Mouse (Mus musculus): ENCODE data around the gene Arl8b. TPM values are rescaled to one million over a fixed set of nuclear protein-coding genes. Genes with fewer than 3 reads are reported as not detected.

The Arl8b gene
- polyA plus RNA-seq, 2 experiments, result 10.5 to 35.5 TPM

- H3K9ac ChIP-seq (replicated peaks), result no peak overlapping the region
- DNase-seq (ENCODE audit: low read depth in 3 of 3, low spot score in 3 of 3) (no peak), ATAC-seq (ENCODE audit: insufficient read depth) (no peak)
- TF ChIP-seq CTCF (IDR thresholded peaks at IDR 0.05; ENCODE audit: low read depth) (no peak), EP300 (IDR thresholded peaks at IDR 0.05; ENCODE audit: low read depth) (no peak)
- no peaks in the 10 kb centered on the region for H3K27me3 ChIP-seq (ENCODE audit: control insufficient read depth, insufficient read depth, low read length)
- peaks cover 8% of the 10 kb centered on the region for H3K36me3 ChIP-seq (replicated peaks; ENCODE audit: control insufficient read depth, insufficient read depth, low read depth)
- no peaks in the 10 kb centered on the region for H3K9me3 ChIP-seq (ENCODE audit: control insufficient read depth, low read length)
- no peak overlapping the region for H3K4me2 ChIP-seq (ENCODE audit: low read depth)
- H3K27ac ChIP-seq, result no peak overlapping the region
- H3K4me1 ChIP-seq (replicated peaks; ENCODE audit: control insufficient read depth in 2 of 2, insufficient read depth in 2 of 2, low read length in 1 of 2), result peaks cover 0 to 4% of the 10 kb centered on the region in 2 experiments; a peak in 1 of 4 replicates
- 78% methylated on average over 8 of the region's 8 CpGs for WGBS (ENCODE audit: insufficient replicate concordance)
- H3K4me3 ChIP-seq (ENCODE audit: insufficient read depth in 1 of 2, low read depth in 2 of 2, low read length in 2 of 2), result no peak overlapping the region
Observed at GRCm38 (mm10) chr6:108840861-108841640, 58.2 kb downstream of the Arl8b start.

- ATAC-seq (ENCODE audit: insufficient read depth) (no peak), DNase-seq (ENCODE audit: low read depth in 3 of 3, low spot score in 3 of 3) (no peak)
- Histone ChIP-seq H3K36me3 (replicated peaks; ENCODE audit: control insufficient read depth, insufficient read depth, low read depth) (peaks cover 8% of the 10 kb centered on the region), H3K27ac (no peak overlapping the region), H3K4me1 (replicated peaks; ENCODE audit: control insufficient read depth in 2 of 2, insufficient read depth in 2 of 2, low read length in 1 of 2) (no peaks in the 10 kb centered on the region), H3K27me3 (ENCODE audit: control insufficient read depth, insufficient read depth, low read length) (no peaks in the 10 kb centered on the region), H3K9ac (replicated peaks) (no peak overlapping the region), H3K4me3 (ENCODE audit: insufficient read depth in 1 of 2, low read depth in 2 of 2, low read length in 2 of 2) (no peak overlapping the region), H3K4me2 (ENCODE audit: low read depth) (no peak overlapping the region), H3K9me3 (ENCODE audit: control insufficient read depth, low read length) (no peaks in the 10 kb centered on the region)
- TF ChIP-seq CTCF (IDR thresholded peaks at IDR 0.05; ENCODE audit: low read depth) (no peak), EP300 (IDR thresholded peaks at IDR 0.05; ENCODE audit: low read depth) (no peak)
- 52% methylated on average over 1 of the region's 1 CpGs for WGBS (ENCODE audit: insufficient replicate concordance)
Observed at GRCm38 (mm10) chr6:108843664-108844063, 60.8 kb downstream of the Arl8b start.

- Histone ChIP-seq H3K27ac (no peak overlapping the region), H3K9ac (replicated peaks) (no peak overlapping the region), H3K27me3 (ENCODE audit: control insufficient read depth, insufficient read depth, low read length) (no peaks in the 10 kb centered on the region), H3K36me3 (replicated peaks; ENCODE audit: control insufficient read depth, insufficient read depth, low read depth) (peaks cover 8% of the 10 kb centered on the region), H3K4me3 (ENCODE audit: insufficient read depth in 1 of 2, low read depth in 2 of 2, low read length in 2 of 2) (no peak overlapping the region), H3K9me3 (ENCODE audit: control insufficient read depth, low read length) (no peaks in the 10 kb centered on the region), H3K4me2 (ENCODE audit: low read depth) (no peak overlapping the region), H3K4me1 (replicated peaks; ENCODE audit: control insufficient read depth in 2 of 2, insufficient read depth in 2 of 2, low read length in 1 of 2) (no peaks in the 10 kb centered on the region)
- ATAC-seq (ENCODE audit: insufficient read depth) (no peak), DNase-seq (ENCODE audit: low read depth in 3 of 3, low spot score in 3 of 3) (no peak)
- WGBS (ENCODE audit: insufficient replicate concordance), result 46% methylated on average over 3 of the region's 3 CpGs
- no peak for TF ChIP-seq CTCF (IDR thresholded peaks at IDR 0.05; ENCODE audit: low read depth)
Observed at GRCm38 (mm10) chr6:108844093-108844492, 61.2 kb downstream of the Arl8b start.

GRCm38 (mm10) chr6:108844771-108845170 lies 61.9 kb downstream of the Arl8b start:
- H3K36me3 ChIP-seq (replicated peaks; ENCODE audit: control insufficient read depth, insufficient read depth, low read depth), result peaks cover 8% of the 10 kb centered on the region
- TF ChIP-seq CTCF (IDR thresholded peaks at IDR 0.05; ENCODE audit: low read depth), result no peak

GRCm38 (mm10) chr6:108852088-108852670 lies 69.3 kb downstream of the Arl8b start:
- no peaks in the 10 kb centered on the region for H3K27me3 ChIP-seq (ENCODE audit: control insufficient read depth, insufficient read depth, low read length)
- WGBS (ENCODE audit: insufficient replicate concordance), result 76% methylated on average over 8 of the region's 8 CpGs
- DNase-seq (ENCODE audit: low read depth in 3 of 3, low spot score in 3 of 3) (no peak), ATAC-seq (ENCODE audit: insufficient read depth) (no peak)
- TF ChIP-seq EP300 (IDR thresholded peaks at IDR 0.05; ENCODE audit: low read depth), result no peak
- no peak overlapping the region for H3K27ac ChIP-seq
- H3K4me3 ChIP-seq (ENCODE audit: insufficient read depth in 1 of 2, low read depth in 2 of 2, low read length in 2 of 2), result no peak overlapping the region
- no peaks in the 10 kb centered on the region for H3K9me3 ChIP-seq (ENCODE audit: control insufficient read depth, low read length)
- no peaks in the 10 kb centered on the region for H3K4me1 ChIP-seq (replicated peaks; ENCODE audit: control insufficient read depth in 2 of 2, insufficient read depth in 2 of 2, low read length in 1 of 2)
- H3K36me3 ChIP-seq (replicated peaks; ENCODE audit: control insufficient read depth, insufficient read depth, low read depth), result no peaks in the 10 kb centered on the region; the same call in none of the 2 replicates
- H3K9ac ChIP-seq (replicated peaks), result no peak overlapping the region
- no peak overlapping the region for H3K4me2 ChIP-seq (ENCODE audit: low read depth)

More at GRCm38 (mm10) chr6:108844771-108845170, 61.9 kb downstream of the Arl8b start:
- no peak overlapping the region for H3K9ac ChIP-seq (replicated peaks)
- H3K27ac ChIP-seq, result no peak overlapping the region
- DNase-seq (ENCODE audit: low read depth in 3 of 3, low spot score in 3 of 3) (no peak), ATAC-seq (ENCODE audit: insufficient read depth) (no peak)
- no peaks in the 10 kb centered on the region for H3K4me1 ChIP-seq (replicated peaks; ENCODE audit: control insufficient read depth in 2 of 2, insufficient read depth in 2 of 2, low read length in 1 of 2)
- no peaks in the 10 kb centered on the region for H3K9me3 ChIP-seq (ENCODE audit: control insufficient read depth, low read length)
- WGBS (ENCODE audit: insufficient replicate concordance), result 80% methylated on average over 7 of the region's 7 CpGs
- H3K4me2 ChIP-seq (ENCODE audit: low read depth), result no peak overlapping the region
- H3K4me3 ChIP-seq (ENCODE audit: insufficient read depth in 1 of 2, low read depth in 2 of 2, low read length in 2 of 2), result no peak overlapping the region
- no peaks in the 10 kb centered on the region for H3K27me3 ChIP-seq (ENCODE audit: control insufficient read depth, insufficient read depth, low read length)
